Mouse (Mus musculus) spleen, adult 12 weeks (tissue): ENCODE results near the gene Ngp.
A peak's percentile ranks its signal among the peaks of the same experiment; 100 is the strongest.
"Not testable (repeated sequence)": the region's sequence is repeated elsewhere in the genome, so short reads cannot be mapped to it uniquely, and the experiment has no call there.

Source experiments
- DNase-seq: peaks from one replicate; pipeline ENCODE4 v3.0.0; 2022; ENCODE audit warnings: low spot score

Ngp gene

GRCm38 (mm10) chr9:110419511-110420112 is at the start of gene Ngp:
Gene Ngp, plus strand, starts transcription at chr9:110419747.
- no peak for DNase-seq

GRCm38 (mm10) chr9:110369860-110370259 is 49.7 kb upstream of the Ngp start:
- DNase-seq, result no peak

GRCm38 (mm10) chr9:110373871-110374270 is 45.7 kb upstream of the Ngp start:
- DNase-seq, result no peak

GRCm38 (mm10) chr9:110375668-110376067 is 43.9 kb upstream of the Ngp start:
- DNase-seq, result no peak

GRCm38 (mm10) chr9:110377655-110378054 is 41.9 kb upstream of the Ngp start:
- DNase-seq, result not testable (repeated sequence)

GRCm38 (mm10) chr9:110379361-110379760 is 40.2 kb upstream of the Ngp start:
- DNase-seq, result no peak

- DNase-seq, result no peak
These were observed 38.9 kb upstream of the Ngp start for GRCm38 (mm10) chr9:110380662-110381061.

GRCm38 (mm10) chr9:110381292-110381691 is 38.3 kb upstream of the Ngp start:
- no peak for DNase-seq

- no peak for DNase-seq
These were observed 35.1 kb upstream of the Ngp start for GRCm38 (mm10) chr9:110384369-110384929.

GRCm38 (mm10) chr9:110388011-110388410 is 31.5 kb upstream of the Ngp start:
- no peak for DNase-seq

GRCm38 (mm10) chr9:110390843-110391242 is 28.7 kb upstream of the Ngp start:
- no peak for DNase-seq

- DNase-seq, result no peak
These were observed 26.3 kb upstream of the Ngp start for GRCm38 (mm10) chr9:110393295-110393694.

- no peak for DNase-seq
These were observed 18.9 kb upstream of the Ngp start for GRCm38 (mm10) chr9:110400650-110401049.

GRCm38 (mm10) chr9:110402731-110403130 is 16.8 kb upstream of the Ngp start:
- DNase-seq, result no peak

GRCm38 (mm10) chr9:110403240-110403639 is 16.3 kb upstream of the Ngp start:
- not testable (repeated sequence) for DNase-seq

- DNase-seq, result peak; percentile 29
These were observed 12.0 kb upstream of the Ngp start for GRCm38 (mm10) chr9:110407311-110408098.

GRCm38 (mm10) chr9:110408099-110408773 is 11.3 kb upstream of the Ngp start, which contains the start of gene Ptpn23:
Gene Ptpn23, minus strand, starts transcription at chr9:110408213.
- DNase-seq, result peak; percentile 86

GRCm38 (mm10) chr9:110410908-110411887 is 8.3 kb upstream of the Ngp start:
- peak; percentile 59 for DNase-seq

GRCm38 (mm10) chr9:110412926-110413325 is 6.6 kb upstream of the Ngp start:
- no peak for DNase-seq

- no peak for DNase-seq
These were observed 5.8 kb upstream of the Ngp start for GRCm38 (mm10) chr9:110413785-110414184.

GRCm38 (mm10) chr9:110431241-110431640 is 11.7 kb downstream of the Ngp start:
- no peak for DNase-seq
